Mouse (Mus musculus) lung, postnatal 36 days (tissue): Measurements from ENCODE around the gene Asic2.

Experiments
- DNase-seq: peaks from one replicate; pipeline ENCODE4 v3.0.0; 2022; ENCODE audit warnings: mixed read lengths

The Asic2 gene

DNA sequence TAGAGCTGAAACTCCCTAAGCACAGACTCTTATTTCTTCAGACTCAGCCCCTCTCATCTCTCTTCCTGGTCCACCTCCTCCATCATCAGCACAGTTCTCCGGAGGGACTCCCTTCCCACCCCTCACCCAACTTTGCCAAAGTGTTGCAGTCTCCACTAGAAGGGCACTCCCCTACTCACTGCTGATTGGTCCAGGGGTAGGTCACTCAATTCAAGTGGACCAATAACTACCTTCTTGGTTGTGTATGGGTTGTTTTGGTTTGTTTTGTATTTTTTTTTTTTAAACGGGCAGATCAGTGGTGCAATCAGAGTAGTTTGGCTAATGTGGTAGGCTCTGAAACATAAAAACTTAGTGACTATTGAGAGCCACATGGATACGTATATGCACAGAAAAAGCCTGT is 1002.2 kb downstream of the Asic2 start:
- DNase-seq, result no peak

DNA sequence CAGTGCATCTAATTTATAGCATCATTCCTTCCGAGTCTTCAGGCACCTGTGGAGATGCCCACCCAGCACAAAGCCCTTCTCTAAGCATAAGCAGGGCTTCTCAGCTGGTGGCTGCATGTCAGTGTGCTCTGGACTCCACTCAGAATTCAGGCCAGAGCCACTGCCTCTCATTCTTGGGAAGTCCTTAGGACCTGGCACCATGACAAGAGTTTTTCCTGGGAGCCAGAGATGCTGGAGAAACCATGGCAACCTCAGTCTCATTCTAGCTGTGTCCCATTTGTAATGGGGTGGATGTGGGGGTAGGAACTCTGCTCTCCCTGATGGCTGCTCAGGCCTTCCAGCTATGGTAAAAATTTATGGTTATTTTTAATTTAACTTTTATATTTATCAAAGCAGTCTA is 1006.9 kb downstream of the Asic2 start:
- no peak for DNase-seq

DNA sequence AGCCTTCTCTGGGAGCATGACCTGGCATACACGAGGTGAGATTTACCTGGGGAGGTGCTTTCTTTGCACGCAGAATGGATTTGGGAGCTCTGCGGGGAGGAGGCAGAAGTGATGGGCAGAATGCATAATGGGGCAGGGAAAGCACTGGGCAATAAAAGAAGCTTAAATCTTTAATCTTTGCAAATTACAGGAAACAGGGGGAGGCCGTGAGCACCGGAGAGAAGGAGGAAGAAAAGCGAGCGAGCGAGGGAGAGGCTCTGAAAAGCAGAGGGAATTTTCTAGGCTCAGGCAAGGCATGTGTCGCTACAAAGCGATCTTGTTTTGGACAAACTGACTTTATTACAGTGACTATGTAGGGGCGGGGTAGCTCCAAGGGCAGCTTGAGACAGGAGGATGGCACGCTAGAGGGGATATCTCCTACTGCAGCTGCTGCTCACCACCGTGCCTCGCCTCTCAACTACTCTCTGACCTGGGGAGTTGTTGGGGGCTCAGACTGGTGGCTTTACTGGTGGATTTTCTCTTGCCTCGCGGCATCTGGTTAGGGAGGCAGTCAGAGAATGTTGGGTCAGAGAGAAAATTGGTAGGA is 1010.1 kb downstream of the Asic2 start:
- DNase-seq, result no peak

DNA sequence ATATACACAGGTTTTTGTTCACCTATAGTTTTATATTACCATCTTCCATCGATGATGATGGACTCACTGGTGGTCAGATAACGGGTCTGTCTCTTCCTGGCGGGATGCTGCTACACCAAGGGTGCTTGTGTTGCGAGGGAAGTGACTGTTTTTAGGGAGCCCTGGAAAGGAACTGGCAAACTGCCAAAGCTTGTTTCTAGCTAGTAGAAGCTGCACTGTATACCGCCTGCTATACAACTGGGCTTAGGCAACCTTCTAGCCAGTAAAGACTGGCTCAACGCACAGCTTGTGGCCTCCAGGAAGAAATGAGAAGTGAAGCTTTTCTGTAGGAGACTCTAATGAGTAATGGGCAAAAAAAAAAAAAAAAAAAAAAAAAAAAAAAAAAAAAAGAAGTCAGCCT is 1012.3 kb downstream of the Asic2 start:
- DNase-seq, result no peak

DNA sequence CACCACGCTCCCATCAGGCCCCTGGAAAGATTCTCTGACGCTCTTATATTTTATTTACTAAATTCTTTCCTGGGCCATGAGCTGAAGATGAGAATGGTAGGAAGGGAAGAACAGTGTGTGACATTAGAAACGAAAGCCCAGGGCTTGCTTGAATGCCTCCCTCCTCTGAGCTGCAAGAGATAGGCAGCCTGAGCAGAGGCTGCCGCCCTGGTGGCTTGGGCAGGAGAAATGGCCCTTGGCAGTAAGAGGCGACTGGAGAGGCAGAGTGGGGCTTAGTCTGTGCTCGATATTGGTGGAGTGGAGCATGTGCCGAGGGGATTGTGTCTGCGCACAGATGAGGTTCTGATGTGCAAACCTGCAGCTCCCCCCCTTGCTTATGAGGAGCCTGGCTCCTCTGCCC is 1014.1 kb downstream of the Asic2 start:
- DNase-seq, result no peak

DNA sequence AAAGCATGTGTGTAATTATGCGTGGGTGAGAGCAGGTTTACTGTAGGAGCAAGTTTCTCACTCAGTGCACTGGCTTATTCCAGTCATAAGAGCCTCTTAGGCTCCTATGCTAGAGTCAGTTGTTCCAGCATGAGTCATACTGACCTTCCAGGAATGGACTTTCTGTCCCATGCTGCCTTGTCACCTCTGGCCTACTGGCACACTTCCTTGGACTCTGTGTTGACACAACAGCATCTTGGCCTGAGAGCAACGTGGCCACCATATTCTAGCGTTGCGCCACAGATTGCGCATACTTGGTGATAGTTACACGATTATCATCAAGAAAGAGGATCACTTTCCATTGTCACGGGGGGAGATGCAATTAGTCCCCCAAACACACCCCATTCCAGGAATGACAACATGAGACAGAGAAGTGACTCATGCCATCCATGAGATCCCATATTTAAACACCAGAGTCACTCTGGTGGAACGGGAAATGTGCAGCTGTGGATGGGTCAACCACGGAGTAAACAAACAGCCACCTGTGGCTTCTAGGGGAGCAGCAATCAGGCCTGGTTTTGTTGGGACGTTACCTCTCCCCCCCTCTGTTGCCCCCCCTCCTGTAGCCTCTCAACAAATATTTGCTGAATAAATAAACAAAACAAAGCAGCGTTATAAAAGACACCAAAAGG is 1019.1 kb downstream of the Asic2 start:
- DNase-seq, result peak; percentile 53

DNA sequence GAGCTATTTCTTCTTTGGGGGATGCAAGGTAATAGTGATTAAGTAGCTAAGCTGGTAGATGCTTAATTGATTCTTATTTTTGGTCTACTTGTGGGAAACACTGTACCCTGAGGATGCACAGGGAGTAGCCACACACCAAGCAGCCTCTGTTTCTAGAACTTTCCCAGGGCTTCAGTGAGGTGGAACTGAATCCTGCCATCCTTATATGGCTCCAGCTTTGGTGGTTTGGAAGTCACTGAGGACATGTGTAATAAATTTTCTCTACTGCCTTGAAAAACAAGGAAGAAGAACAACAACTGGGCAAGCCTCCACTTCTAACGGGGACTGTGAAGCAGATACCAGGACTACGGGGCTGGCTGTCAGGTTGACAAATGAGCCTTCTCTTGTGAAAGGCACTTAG is 1020.2 kb downstream of the Asic2 start:
- no peak for DNase-seq

DNA sequence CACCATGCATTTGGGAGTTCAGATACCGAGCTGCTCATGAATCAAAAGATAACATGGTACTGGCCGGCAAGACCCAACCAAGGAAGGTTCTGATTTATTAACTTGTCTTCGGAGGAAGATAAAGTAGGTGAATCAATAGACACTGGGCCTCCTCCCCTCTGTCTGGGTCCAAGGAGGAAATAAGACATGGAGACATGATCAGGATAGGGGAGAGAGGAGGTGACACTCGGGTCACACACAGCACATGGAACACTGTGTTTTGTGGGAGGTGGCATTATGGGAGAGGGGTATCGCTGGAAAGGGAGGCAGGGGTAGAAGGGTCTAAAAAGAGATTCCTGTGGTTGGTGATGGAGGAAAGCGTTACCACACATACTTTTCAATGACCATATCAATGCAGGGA is 1022.1 kb downstream of the Asic2 start:
- no peak for DNase-seq

DNA sequence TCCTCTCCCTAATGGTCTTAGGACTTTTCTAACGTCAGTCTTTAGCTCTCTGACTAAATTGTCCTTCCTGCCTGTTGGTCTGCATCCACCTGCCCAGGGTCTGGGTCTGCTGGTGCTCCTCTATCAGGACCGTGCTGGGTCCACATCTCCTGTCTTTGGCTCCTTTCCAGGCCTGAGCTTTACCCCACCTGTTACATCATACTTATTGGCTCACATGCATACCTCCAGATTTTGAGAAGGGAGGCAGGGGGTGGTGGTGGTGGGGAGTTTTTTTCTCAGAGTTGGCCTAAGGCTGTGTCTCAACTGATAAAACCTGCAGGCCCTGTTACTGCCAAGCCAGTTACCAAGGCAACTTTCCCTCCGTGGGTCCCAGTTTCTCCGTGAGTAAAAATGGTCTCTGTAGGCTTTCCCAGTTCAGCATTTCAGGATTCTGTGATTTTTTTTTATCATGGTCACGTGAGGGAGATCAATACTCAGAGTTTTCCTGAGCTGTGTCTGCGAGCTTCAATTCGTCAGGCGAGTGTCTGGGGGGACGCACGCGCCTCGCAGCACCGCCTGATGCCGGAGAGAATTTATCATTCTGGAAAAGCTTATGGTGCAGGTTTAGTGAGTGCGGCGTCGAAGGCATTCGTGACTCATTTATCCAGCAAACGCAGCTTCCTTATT is 1044.8 kb downstream of the Asic2 start:
- no peak for DNase-seq

DNA sequence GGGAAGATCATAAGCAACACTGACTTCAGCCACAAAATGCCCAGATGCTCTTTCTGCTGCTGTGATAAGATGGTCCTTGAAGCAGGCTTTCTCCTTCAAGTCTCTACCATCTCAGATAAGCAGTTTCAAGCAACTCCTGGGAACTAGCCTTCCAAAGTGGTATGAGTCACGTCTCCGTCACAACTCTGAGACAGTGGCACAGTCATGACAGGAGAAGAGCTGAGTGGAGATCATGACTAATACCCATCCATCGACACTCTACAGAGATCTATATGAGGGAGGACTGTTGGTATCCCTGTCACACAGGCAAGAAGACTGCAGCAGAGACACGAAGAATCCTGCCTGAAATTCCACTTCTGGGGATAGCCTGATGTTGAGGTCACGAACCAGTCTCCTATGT is 1049.9 kb downstream of the Asic2 start:
- DNase-seq, result no peak

DNA sequence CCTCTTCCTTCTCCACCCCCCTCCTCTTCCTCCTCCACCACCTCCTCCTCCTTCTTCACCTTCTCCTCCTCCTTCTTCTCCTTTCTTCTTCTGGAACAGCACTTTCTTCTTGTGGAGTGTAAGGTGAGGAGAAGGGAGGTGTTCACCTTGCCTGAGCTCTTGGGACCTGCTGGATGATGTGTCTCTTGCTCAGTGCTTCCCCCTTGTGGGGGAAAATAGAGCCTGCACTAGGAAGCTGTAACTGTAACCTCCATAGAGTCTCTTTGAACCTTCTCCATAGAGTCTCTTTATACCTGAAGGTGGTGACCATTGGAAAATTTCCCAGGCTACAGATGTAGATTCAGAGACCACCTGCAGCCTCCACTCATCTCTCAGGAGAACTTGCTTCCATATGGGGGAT is 1050.6 kb downstream of the Asic2 start:
- peak; percentile 15 for DNase-seq

DNA sequence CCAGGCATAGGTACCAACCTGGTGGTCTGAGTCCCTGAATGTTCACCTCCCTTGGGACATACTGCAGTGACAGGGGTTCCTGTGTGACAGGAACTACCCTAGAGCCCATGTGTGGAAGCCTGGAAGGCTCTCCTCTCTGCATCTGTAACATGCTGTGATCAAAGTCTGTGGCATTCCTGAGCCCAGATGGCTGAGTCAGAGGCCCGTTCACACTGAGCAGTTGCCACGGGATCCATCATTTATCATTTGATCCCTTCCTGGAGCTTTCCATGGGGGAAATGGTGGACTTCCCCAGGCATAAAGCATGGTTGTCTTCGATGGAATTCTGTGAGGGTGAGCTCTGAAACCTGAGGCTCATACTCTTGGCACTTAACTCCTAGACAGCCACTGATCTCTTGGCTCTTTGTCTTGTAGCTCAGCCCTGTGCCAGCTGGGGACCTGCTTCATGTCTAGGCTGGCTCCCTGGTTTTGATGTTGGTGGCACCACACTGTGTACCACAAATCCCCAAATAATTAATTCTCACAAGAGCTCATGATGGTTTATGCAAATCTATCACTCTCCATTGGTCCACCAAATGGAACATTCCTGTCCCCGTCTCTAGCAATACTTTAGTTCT is 1054.7 kb downstream of the Asic2 start:
- no peak for DNase-seq

DNA sequence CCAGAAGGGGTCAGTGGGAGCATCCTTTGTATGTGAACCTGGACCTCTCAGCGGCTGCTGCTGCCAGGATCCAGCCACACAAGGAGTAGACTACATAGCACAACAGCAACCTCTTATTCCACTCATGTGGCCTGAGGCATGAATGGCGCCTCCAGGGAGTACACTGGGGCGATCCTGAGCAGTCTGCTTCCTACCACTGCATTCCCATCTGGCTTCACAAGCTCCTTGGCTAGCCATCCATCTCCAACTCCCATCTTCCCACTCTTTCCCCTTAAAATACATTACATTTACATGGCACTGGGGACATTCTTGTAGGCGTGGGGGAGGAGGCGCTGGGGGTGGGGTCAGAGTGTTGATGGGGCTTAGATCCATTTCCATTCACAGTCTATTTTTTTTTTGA is 1055.5 kb downstream of the Asic2 start:
- DNase-seq, result no peak

DNA sequence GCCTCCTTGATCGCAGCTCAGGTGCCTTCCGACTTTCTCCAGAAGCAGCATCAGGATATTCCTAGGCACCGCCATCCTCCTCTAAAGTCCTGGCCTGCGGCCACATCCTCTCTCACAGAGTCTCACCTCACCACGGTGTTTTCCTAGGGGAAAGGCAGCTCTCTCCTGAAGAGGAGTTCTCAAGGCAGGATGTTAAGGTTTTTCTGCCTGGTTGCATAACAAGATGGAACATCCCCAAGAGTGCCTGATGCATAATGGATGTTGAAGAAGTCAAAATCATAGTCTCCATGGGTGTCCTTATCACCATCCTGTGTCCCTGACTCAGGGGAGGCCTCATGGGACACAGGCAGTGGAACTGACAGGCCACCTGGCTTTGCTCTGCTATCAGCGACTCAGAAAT is 1060.4 kb downstream of the Asic2 start:
- DNase-seq, result no peak

DNA sequence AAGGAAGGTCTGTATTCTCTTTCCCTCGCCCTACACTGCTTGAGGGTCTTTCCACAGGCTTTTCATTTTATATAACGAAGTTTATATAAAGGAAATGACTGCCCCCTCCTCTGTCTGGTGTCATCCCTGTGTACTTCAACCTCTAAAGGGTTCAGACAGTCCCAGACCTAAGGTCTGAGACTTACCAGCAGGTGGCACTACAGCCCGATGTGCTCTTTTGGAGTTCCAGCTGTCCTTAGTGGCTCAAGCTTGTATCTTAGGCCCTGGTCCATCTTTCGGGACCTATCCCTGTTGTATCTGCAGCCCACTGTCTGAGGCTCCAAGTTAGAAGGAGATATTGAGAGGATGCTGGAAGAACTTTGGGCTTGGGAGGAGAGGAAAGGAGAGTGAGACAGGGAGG is 1061.8 kb downstream of the Asic2 start:
- DNase-seq, result peak; percentile 76

DNA sequence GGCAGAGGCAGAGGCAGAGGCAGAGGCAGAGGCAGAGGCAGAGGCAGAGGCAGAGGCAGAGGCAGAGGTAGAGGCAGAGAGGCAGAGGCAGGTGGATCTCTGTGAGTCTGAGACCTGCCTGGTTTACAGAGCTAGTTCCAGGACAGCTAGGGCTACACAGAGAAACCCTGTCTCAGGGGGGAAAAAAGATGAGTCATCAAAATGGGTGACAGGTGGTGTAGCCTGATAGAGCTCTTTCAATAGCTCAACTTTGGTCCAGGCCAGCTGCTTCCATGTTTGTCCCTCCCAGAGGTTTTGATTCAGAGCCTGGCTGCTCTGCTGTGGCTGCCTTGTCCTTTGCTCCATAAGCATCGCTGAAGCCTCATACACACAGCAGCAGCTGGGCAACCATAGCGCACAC is 1063.7 kb downstream of the Asic2 start:
- no peak for DNase-seq

DNA sequence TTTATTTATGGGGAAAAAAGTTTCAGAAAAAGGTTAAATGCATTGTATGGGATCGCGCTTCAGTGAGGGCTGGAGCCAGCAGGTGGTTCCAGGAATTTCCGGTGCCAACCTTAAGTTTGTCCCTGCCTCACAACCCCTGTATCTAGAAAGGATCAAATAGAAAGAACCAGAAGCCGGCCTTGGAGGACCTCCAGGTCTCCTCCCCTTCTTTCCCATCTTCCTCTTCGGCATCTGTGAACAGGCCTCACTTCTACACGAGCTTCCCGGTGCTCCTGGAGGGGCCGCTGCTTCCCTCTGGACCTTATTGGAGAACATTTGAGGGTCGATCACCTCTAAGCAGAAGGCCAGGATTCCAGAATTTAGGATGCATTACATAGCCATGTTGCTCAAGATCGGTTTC is 1064.8 kb downstream of the Asic2 start:
- no peak for DNase-seq

DNA sequence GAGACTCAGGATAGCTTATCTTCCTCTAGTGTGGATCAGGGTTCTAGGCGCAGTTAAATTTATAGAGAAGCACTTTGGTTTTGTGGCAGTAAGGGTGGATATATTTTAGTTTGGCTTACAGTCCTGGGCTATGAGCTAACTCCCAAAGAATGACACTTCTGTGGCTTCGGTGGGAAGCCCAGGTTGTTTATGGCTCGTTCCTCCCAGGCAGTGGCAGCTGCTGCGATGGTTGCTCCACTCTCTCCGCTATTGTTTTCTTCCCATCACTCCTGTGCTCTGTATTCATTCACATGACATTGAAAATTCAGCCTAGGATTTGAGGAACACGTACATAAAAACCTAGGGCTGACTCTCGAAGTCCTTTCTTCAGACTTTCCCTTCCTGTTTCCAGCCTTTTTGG is 1065.6 kb downstream of the Asic2 start:
- DNase-seq, result no peak

DNA sequence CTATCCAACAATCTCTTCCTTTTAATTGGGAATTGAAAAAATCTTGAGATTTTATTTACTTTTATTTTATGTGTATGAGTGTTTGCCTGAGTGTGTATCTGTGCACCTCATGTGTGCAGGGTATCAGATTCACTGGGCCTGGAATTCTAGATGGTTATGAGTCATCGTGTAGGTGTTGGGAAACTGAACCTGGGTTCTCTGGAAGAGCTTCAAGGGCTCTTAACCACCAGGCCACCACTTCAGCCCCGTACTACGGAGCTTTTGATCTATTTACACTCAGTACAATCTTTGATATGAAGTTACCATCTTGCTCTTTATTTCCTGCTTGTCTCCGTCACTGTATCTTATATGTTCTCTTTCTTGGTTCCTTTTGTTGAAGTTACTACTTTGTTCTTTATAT is 1067.7 kb downstream of the Asic2 start:
- peak; percentile 70 for DNase-seq

DNA sequence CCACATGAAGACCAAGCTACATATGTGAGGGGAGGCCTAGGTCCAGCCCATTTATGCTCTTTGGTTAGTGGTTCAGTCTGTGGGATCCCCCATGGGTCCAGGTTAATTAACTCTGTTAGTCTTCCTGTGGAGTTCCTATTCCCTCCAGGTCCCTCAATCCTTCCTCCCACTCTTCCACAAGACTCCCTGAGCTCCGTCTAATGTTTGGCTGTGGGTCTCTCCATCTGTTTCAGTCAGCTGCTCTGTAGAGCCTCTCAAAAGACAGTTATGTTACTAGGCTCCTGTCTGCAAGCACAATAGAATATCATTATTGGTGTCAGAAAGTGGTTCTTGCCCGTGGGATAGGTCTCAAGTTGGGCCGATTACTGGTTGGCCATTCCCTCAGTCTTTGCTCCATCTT is 1072.4 kb downstream of the Asic2 start:
- DNase-seq, result no peak

DNA sequence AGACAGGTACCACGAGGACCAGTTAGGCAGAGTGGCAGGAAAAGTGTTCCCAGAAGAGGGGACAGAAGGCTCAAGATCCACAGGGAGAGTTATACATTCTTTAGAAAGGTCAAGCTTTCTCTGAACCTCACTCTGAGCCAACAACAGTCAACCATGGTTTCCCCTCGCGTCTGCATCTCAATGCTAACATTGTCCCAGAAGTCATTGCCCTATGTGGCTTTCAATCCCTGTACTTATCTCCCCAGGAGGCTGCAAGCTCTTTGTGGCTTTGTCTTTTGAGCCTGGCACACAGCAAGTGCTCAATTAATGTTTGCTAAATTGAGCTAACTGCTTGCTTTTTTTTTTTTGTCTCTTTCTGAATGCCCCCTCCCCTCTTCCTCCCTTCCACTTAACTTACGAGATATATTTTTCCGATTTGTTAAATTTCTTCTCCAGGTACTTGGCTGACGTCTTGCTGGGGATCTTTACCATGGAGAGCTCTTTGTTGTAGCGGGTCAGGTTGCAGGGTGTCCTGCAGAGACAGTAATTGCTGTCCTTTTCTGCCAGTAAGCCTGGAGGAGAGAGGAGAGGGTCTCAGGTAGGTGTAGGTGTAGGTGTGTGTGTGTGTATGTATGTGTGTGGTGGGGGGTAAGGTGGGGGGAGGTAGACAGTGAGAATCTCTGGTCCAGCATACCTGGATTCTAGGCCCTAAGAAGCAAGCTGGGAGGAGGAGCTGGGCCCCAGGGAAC is 1078.8 kb downstream of the Asic2 start:
- no peak for DNase-seq

DNA sequence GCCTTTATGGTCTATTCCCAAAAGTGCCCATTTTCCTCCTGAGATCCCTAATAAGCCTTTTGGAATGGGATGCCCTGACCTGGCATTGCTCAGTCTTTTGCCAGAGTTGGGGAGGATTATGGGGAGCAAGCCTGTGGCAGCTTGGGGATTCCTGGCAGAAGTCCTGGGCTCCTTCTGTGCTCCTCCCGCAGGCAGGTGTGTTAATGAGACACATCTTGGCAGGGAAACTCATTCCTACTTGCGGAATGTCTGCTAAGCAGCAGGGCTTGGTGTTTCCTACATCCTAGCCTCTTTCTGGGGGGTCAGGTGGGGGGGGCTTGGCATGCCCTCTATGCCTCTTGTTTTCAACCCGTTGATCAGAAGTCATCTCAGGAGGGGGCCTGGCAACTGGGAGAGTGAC is 1081.2 kb downstream of the Asic2 start:
- DNase-seq, result peak; percentile 30

DNA sequence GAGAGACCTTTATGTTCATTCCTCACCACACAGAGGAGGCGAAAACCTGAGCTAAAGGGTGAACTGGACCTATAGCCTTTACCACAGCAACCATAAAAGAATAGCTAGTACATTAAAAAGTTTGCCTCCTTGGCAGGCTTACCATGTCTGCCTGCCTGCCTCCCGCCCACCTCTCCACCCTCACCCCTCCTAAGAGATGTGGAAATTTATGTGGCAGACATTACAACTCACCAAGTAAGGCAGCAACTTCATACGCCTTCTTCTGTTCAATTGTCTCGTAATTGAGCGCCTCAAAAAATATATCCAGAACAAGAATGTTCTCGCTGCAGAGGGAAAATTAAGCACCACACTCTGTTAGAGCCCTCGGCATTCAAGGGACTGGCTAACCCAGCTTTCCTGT is 1081.9 kb downstream of the Asic2 start:
- no peak for DNase-seq
